Mouse (Mus musculus) CH12.LX (cell line): Measurements from ENCODE around the gene Mmp17.

Experiments
- E2F4 ChIP-seq: IDR thresholded peaks from 2 replicates; pipeline ENCODE4 v1.6.1; 2011; ENCODE audit warnings: low read depth, low read length, improper control_type of control experiment; ENCODE audit not compliant: insufficient replicate concordance
- PAX5 ChIP-seq: IDR thresholded peaks from 2 replicates; pipeline ENCODE4 v1.6.1; 2012; ENCODE audit warnings: low read length, inconsistent platforms, mixed read lengths
- POLR2AphosphoS2 ChIP-seq: IDR thresholded peaks from 2 replicates; pipeline ENCODE4 v1.6.1; 2011; ENCODE audit warnings: low read depth, low read length, improper control_type of control experiment

DNA sequence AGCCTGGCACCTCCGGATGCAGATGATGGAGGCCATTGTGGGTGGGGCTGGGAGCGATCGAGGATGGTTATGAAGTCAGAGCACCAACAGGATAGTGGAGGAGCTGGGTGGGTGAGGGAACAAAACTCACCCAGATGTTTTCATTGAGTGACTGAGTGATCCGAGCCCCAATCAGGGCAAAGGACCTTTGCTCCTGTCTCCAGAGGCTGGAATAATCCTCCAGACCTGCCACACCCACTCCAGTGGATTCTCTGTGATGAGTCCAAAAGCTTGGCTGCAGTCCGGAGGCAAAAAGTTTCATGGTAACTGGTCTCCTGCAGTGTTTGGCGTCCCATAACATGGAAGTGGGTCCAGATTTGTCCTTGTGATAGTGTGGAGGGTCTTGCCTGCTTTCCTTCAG, 42.1 kb downstream of the Mmp17 start:
- TF ChIP-seq E2F4 (no peak), PAX5 (no peak), POLR2AphosphoS2 (no peak)
